Mouse (Mus musculus): ENCODE data around the gene Pla2g4b.

DNA sequence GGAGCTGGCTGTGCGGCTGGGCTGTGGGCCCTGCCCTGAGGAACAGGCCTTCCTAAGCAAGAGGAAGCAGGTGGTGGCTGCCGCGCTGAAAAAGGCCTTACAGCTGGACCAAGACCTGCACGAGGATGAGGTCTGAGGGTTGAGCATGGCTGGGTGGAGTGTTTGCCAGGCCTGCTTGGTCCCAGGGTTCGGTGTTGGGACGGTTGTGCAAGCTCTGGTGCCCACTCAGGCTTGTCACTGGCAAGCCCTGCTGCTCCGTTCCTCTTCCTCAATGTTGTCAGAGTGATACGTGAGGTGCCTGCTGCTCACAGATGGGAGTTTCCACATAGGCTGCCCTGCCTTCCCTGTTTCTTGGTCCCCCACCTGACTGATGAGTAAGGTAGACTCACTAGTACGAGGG is 4.5 kb downstream of the Pla2g4b start:
- TF ChIP-seq CHD2 (IDR thresholded peaks at IDR 0.05; ENCODE audit: low read depth, low read length) (no peak), ZNF384 (IDR thresholded peaks at IDR 0.05; ENCODE audit: low read depth, low read length) (no peak)

All from ES-E14 (cell line).